Mouse (Mus musculus) liver, adult 2 months (tissue): ENCODE data around the gene Rara.

Experiments used
- CTCF ChIP-seq: fragments of 200-500 bp; IDR thresholded peaks from 2 replicates; pipeline ENCODE4 v1.5.1; 2011; ENCODE audit warnings: low read depth, low read length, control low read depth
- POLR2A ChIP-seq: fragments of 200-500 bp; IDR thresholded peaks from 2 replicates; pipeline ENCODE4 v1.6.1; 2011; ENCODE audit warnings: low read length, control low read depth; ENCODE audit not compliant: insufficient read depth; ENCODE audit errors: extremely low read depth

- TF ChIP-seq CTCF = no peak
- TF ChIP-seq POLR2A = no peak
Observed at GRCm38 (mm10) chr11:98947969-98948569, 20.5 kb downstream of the Rara start.
